Mouse (Mus musculus): Measurements from ENCODE around the gene Mtx1. TPM values are rescaled to one million over a fixed set of nuclear protein-coding genes. Genes with fewer than 3 reads are reported as not detected.
"Not testable (repeated sequence)": the region's sequence is repeated elsewhere in the genome, so short reads cannot be mapped to it uniquely, and the experiment has no call there.

The Mtx1 gene
- polyA plus RNA-seq, 1 experiment: 99.4 TPM

DNA sequence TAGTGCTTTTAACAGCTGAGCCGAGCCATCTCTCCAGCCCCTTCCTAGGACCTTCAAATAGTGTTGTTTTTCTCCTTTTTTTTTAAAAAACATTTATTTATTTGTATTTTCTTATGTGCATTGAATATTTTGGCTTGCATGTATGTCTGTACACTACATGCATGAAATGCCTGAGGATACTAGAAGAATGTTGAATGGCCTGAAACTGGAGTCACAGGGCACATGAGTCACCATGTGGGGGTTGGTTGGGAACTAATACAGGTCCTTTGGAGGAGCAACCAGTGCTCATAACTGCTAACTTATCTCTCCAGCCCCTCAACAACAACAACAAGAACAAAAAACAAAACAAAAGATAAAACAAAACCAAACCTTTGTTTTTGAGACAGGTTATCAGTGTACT lies 63.8 kb downstream of the Mtx1 start:
- WGBS: 93% methylated on average over 1 of the region's 1 CpGs
- Histone ChIP-seq H3K36me3 (ENCODE audit: control insufficient read depth, insufficient read depth, low read length) (peaks cover 6% of the 10 kb centered on the region), H3K27ac (ENCODE audit: insufficient read depth, low read length) (no peak overlapping the region), H3K4me1 (ENCODE audit: control insufficient read depth, insufficient read depth, insufficient read length) (peaks cover 5% of the 10 kb centered on the region), H3K27me3 (ENCODE audit: control insufficient read depth, insufficient read depth, low read length) (peaks cover 7% of the 10 kb centered on the region), H3K4me3 (ENCODE audit: extremely low read depth, insufficient read depth, insufficient read length) (no peak overlapping the region)
- no peak for DNase-seq (ENCODE audit: low read depth in 1 of 2, low spot score in 2 of 2)
- TF ChIP-seq CTCF (IDR thresholded peaks at IDR 0.05; ENCODE audit: extremely low read depth, insufficient read depth, insufficient read length, insufficient replicate concordance) (no peak), POLR2A (IDR thresholded peaks at IDR 0.05; ENCODE audit: low read depth, low read length) (no peak)

DNA sequence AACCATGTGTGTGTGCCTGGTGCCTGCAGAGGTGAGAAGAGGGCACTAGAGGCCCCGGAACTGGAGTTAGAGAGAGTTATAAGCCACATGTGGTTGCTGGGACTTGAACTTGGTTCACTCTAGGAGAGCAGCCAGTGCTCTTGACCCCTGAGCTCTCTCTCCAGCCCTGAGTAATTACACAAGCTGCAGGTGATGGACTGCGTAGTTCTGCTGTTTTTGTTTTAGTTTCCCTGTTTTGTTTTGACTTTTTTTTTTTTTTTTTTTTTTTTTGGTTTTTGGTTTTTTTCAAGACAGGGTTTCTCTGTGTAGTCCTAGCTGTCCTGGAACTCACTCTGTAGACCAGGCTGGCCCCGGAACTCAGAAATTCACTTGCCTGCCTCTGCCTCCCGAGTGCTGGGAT lies 65.1 kb downstream of the Mtx1 start:
- DNase-seq (ENCODE audit: low read depth in 1 of 2, low spot score in 2 of 2): no peak
- 77% methylated on average over 4 of the region's 4 CpGs for WGBS

DNA sequence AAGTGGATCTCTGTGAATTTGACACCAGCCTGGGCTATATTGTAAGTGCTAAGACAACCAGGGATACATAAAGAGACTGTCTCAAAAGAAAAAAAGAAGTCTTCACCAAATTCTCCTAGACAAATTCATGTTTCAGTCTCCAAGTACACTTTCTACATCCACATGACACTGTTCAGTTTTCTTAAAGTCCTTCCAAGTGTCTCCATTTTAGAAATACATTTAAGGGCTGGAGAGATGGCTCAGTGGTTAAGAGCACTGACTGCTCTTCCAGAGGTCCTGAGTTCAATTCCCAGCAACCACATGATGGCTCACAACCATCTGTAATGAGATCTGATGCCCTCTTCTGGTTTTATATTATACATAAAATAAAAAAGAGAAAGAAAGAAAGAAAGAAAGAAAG lies 65.7 kb downstream of the Mtx1 start:
- H3K36me3 ChIP-seq (ENCODE audit: control insufficient read depth, insufficient read depth, low read length); H3K4me3 ChIP-seq (ENCODE audit: extremely low read depth, insufficient read depth, insufficient read length); H3K27ac ChIP-seq (ENCODE audit: insufficient read depth, low read length); H3K4me1 ChIP-seq (ENCODE audit: control insufficient read depth, insufficient read depth, insufficient read length); DNase-seq (ENCODE audit: low read depth in 1 of 2, low spot score in 2 of 2); H3K27me3 ChIP-seq (ENCODE audit: control insufficient read depth, insufficient read depth, low read length): not testable (repeated sequence)

More for the DNA sequence above, 65.1 kb downstream of the Mtx1 start:
- Histone ChIP-seq H3K36me3 (ENCODE audit: control insufficient read depth, insufficient read depth, low read length) (no peaks in the 10 kb centered on the region; the same call in 1 of the 2 replicates), H3K27me3 (ENCODE audit: control insufficient read depth, insufficient read depth, low read length) (peaks cover 7% of the 10 kb centered on the region), H3K4me3 (ENCODE audit: extremely low read depth, insufficient read depth, insufficient read length) (no peak overlapping the region), H3K27ac (ENCODE audit: insufficient read depth, low read length) (no peak overlapping the region), H3K4me1 (ENCODE audit: control insufficient read depth, insufficient read depth, insufficient read length) (peaks cover 5% of the 10 kb centered on the region)
- TF ChIP-seq POLR2A (IDR thresholded peaks at IDR 0.05; ENCODE audit: low read depth, low read length) (no peak), CTCF (IDR thresholded peaks at IDR 0.05; ENCODE audit: extremely low read depth, insufficient read depth, insufficient read length, insufficient replicate concordance) (no peak)

GRCm38 (mm10) chr3:89159616-89160344 lies 67.1 kb downstream of the Mtx1 start, which contains the start of gene Hcn3:
Gene Hcn3, minus strand, starts transcription at chr3:89160196.
- DNase-seq (ENCODE audit: low read depth in 1 of 2, low spot score in 2 of 2): peak; percentile 52 to 63
- peak within 1 kb of the TSS; percentile 61 for H3K4me3 ChIP-seq (ENCODE audit: extremely low read depth, insufficient read depth, insufficient read length)
- H3K4me1 ChIP-seq (ENCODE audit: control insufficient read depth, insufficient read depth, insufficient read length): peaks cover 5% of the 10 kb centered on the region
- H3K27ac ChIP-seq (ENCODE audit: insufficient read depth, low read length): no peak within 1 kb of the TSS
- H3K27me3 ChIP-seq (ENCODE audit: control insufficient read depth, insufficient read depth, low read length): peaks cover 7% of the 10 kb centered on the region
- WGBS: 1% methylated on average over 49 of the region's 66 CpGs
- TF ChIP-seq CTCF (IDR thresholded peaks at IDR 0.05; ENCODE audit: extremely low read depth, insufficient read depth, insufficient read length, insufficient replicate concordance) (peak; percentile 50; the same call in 1 of the 2 replicates), POLR2A (IDR thresholded peaks at IDR 0.05; ENCODE audit: low read depth, low read length) (no peak)
- H3K36me3 ChIP-seq (ENCODE audit: control insufficient read depth, insufficient read depth, low read length): no peaks in the 10 kb centered on the region

- 5% methylated on average over 13 of the region's 13 CpGs for WGBS
- H3K27me3 ChIP-seq (ENCODE audit: control insufficient read depth, insufficient read depth, low read length): peaks cover 7% of the 10 kb centered on the region
- no peak overlapping the region for H3K27ac ChIP-seq (ENCODE audit: insufficient read depth, low read length)
- DNase-seq (ENCODE audit: low read depth in 1 of 2, low spot score in 2 of 2): peak in 1 of 2 experiments; percentile 35
- H3K4me3 ChIP-seq (ENCODE audit: extremely low read depth, insufficient read depth, insufficient read length): peak overlapping the region; percentile 61; the same call in 1 of the 2 replicates
- no peak for TF ChIP-seq POLR2A (IDR thresholded peaks at IDR 0.05; ENCODE audit: low read depth, low read length)
- no peak for TF ChIP-seq CTCF (IDR thresholded peaks at IDR 0.05; ENCODE audit: extremely low read depth, insufficient read depth, insufficient read length, insufficient replicate concordance)
- H3K36me3 ChIP-seq (ENCODE audit: control insufficient read depth, insufficient read depth, low read length): no peaks in the 10 kb centered on the region
- peaks cover 5% of the 10 kb centered on the region for H3K4me1 ChIP-seq (ENCODE audit: control insufficient read depth, insufficient read depth, insufficient read length)
Measured at GRCm38 (mm10) chr3:89159211-89159610, 67.7 kb downstream of the Mtx1 start.

Other genes starting within 250 kb of the Mtx1 start
- gene Rusc1, start 133.8 kb downstream of the Mtx1 start, polyA plus RNA-seq (2012; rRNA removed): 42.5 and 54.1 TPM in 2 replicates
- not detected in 2 replicates for gene Gm43738, start 126.0 kb downstream of the Mtx1 start, polyA plus RNA-seq (2012; rRNA removed)
- 25.6 and 30.6 TPM in 2 replicates for gene Fdps, start 125.1 kb downstream of the Mtx1 start, polyA plus RNA-seq (2012; rRNA removed)
- 10.0 and 10.2 TPM in 2 replicates for gene Pklr, start 90.9 kb downstream of the Mtx1 start, polyA plus RNA-seq (2012; rRNA removed)
- gene Hcn3, start 66.9 kb downstream of the Mtx1 start, polyA plus RNA-seq (2012; rRNA removed): 2.7 and 3.3 TPM in 2 replicates
- gene Clk2, start 62.3 kb downstream of the Mtx1 start, polyA plus RNA-seq (2012; rRNA removed): 66.6 and 72.2 TPM in 2 replicates
- 120 and 134 TPM in 2 replicates for gene Scamp3, start 49.6 kb downstream of the Mtx1 start, polyA plus RNA-seq (2012; rRNA removed)
- 104 and 115 TPM in 2 replicates for gene Fam189b, start 43.9 kb downstream of the Mtx1 start, polyA plus RNA-seq (2012; rRNA removed)
- gene Gba, start 24.2 kb downstream of the Mtx1 start, polyA plus RNA-seq (2012; rRNA removed): 59.6 and 66.6 TPM in 2 replicates
- gene Thbs3, start 11.9 kb downstream of the Mtx1 start, polyA plus RNA-seq (2012; rRNA removed): 2.9 and 3.4 TPM in 2 replicates
- 17.4 and 26.1 TPM in 2 replicates for gene Muc1, start 2.0 kb upstream of the Mtx1 start, polyA plus RNA-seq (2012; rRNA removed)
- 93.5 and 129 TPM in 2 replicates for gene Krtcap2, start 18.9 kb upstream of the Mtx1 start, polyA plus RNA-seq (2012; rRNA removed)
- 3.6 and 5.4 TPM in 2 replicates for gene Trim46, start 19.2 kb upstream of the Mtx1 start, polyA plus RNA-seq (2012; rRNA removed)
- 231 and 419 TPM in 2 replicates for gene Dpm3, start 32.3 kb upstream of the Mtx1 start, polyA plus RNA-seq (2012; rRNA removed)
- gene Slc50a1, start 43.5 kb upstream of the Mtx1 start, polyA plus RNA-seq (2012; rRNA removed): 207 and 266 TPM in 2 replicates
- 5.3 and 5.9 TPM in 2 replicates for gene Efna1, start 54.1 kb upstream of the Mtx1 start, polyA plus RNA-seq (2012; rRNA removed)
- not detected in 2 replicates for gene Efna3, start 95.9 kb upstream of the Mtx1 start, polyA plus RNA-seq (2012; rRNA removed)
- gene Efna4, start 110.9 kb upstream of the Mtx1 start, polyA plus RNA-seq (2012; rRNA removed): 0.62 and 1.5 TPM in 2 replicates
- gene Adam15, start 122.9 kb upstream of the Mtx1 start, polyA plus RNA-seq (2012; rRNA removed): 49.6 and 62.0 TPM in 2 replicates
- gene Dcst2, start 134.9 kb upstream of the Mtx1 start, polyA plus RNA-seq (2012; rRNA removed): 0.15 and 0.43 TPM in 2 replicates
- gene Dcst1, start 138.2 kb upstream of the Mtx1 start, polyA plus RNA-seq (2012; rRNA removed): 0.29 and 0.42 TPM in 2 replicates
- 54.5 and 58.4 TPM in 2 replicates for gene Zbtb7b, start 167.7 kb upstream of the Mtx1 start, polyA plus RNA-seq (2012; rRNA removed)
- gene Lenep, start 175.7 kb upstream of the Mtx1 start, polyA plus RNA-seq (2012; rRNA removed): 1.5 and 1.9 TPM in 2 replicates
- 39.1 and 43.9 TPM in 2 replicates for gene Flad1, start 184.8 kb upstream of the Mtx1 start, polyA plus RNA-seq (2012; rRNA removed)
- 20.6 and 21.3 TPM in 2 replicates for gene Cks1b, start 191.3 kb upstream of the Mtx1 start, polyA plus RNA-seq (2012; rRNA removed)
- gene Shc1, start 191.4 kb upstream of the Mtx1 start, polyA plus RNA-seq (2012; rRNA removed): 49.0 and 54.8 TPM in 2 replicates
- 58.2 and 111 TPM in 2 replicates for gene Pygo2, start 203.1 kb upstream of the Mtx1 start, polyA plus RNA-seq (2012; rRNA removed)
- 47.0 and 54.2 TPM in 2 replicates for gene Pbxip1, start 209.6 kb upstream of the Mtx1 start, polyA plus RNA-seq (2012; rRNA removed)
- gene Pmvk, start 227.5 kb upstream of the Mtx1 start, polyA plus RNA-seq (2012; rRNA removed): 12.2 and 15.1 TPM in 2 replicates

Data from spleen, adult 2 months (tissue).